Mouse (Mus musculus): Measurements from ENCODE around the gene Olfr1389. TPM values are rescaled to one million over a fixed set of nuclear protein-coding genes. Genes with fewer than 3 reads are reported as not detected.
A peak's percentile ranks its signal among the peaks of the same experiment; 100 is the strongest.
"Not testable (repeated sequence)": the region's sequence is repeated elsewhere in the genome, so short reads cannot be mapped to it uniquely, and the experiment has no call there.

Olfr1389 gene
- total RNA-seq (2021) = not detected

DNA sequence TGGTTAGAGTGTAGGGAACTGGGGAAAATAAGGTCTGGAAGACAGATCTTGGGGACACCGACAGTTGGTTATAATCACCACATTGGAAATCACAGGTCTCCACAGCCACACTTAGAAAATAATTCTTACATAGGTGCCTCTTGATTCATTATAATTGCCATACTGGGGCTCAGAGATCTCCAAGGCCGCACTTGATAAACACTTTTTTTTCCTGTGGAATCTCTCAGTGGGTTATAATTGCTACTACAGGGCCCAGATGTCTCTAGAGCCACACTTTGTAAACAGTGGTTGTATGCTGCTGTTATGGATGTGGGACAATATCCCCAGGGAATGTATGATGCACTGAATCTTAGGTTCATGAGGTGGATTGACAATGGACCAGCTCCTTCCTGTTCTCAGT lies at the start of gene Olfr1389:
Olfr1389 (plus strand) TSS at position 301 of the 400 bp plus-strand sequence.
- DNase-seq = no peak
- intact Hi-C loops (cut with DNase I) = no loop called here

DNA sequence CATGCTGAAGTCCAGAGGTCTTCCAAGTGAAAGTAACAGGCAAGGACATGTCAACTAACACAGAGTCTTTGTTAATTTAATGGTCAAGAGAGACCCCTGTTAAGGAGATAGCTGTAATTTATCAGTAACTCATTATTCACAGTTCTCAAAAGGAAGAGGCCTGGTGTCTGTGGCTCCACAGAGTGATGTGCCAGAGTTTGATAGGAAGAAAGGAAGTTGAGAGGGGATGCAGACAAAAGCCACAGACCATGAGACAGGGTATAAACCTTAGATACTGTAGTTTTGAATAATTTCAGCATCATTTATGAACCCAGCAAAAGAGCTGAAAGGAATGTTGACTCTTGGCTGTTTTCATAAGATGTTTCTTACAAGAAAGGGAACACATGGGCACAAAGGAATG lies 39.7 kb upstream of the Olfr1389 start:
- intact Hi-C loops (cut with DNase I) = no loop called here

DNA sequence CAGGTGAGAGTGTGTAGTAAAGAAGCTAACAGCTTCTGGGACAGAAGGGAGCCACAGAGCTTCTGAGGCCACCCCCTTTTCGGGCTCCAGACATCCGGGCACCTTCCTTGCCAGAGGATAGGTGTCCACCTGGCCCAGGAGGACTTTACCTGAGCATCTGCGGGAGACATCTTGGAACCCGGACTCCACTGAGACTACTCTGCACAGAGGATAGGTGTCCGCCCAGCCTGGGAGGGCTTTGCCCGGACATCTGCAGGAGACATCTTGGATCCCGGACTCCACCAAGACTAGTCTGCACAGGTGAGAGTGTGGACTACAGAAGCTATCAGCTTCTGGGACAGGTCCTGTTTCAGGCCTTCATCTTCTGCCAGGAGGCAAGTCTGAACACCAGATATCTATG lies 36.7 kb upstream of the Olfr1389 start:
- DNase-seq; intact Hi-C loops (cut with DNase I): not testable (repeated sequence)

More for the DNA sequence above, 39.7 kb upstream of the Olfr1389 start:
- no peak for DNase-seq

DNA sequence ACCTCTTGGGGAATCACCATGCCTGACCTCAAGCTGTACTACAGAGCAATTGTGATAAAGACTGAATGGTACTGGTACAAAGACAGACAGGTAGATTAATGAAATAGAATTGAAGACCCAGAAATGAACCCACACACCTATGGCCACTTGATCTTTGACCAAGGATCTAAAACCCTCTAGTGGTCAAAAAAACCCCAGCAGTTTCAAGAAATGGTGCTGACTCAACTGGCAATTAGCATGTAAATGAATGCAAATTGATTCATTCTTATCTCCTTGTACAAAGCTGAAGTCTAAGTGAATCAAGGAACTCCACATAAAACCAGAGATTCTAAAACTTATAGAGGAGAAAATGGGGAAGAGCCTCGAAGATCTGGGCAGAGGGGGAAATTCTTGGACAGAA lies 30.2 kb upstream of the Olfr1389 start:
- intact Hi-C loops (cut with DNase I) = not testable (repeated sequence)

DNA sequence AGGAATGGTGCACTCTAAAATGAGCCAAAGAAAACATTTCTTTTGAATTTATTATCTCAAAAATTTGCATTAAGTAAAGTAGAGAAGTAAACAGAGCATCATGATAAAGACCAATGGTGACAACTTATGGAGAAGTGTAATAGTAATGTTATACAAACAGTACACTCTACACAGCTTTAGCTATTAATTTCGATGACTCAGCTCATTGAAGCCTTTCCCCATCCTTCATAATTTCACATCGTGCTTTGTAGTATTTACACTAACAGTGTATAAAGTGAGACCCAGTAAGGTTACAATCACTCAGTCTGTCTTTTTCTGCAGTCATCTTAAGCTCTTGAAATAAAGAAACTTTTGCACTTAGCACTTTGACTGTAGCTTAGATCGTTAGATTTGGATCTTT lies 16.1 kb upstream of the Olfr1389 start:
- intact Hi-C loops (cut with DNase I) = loop anchor here (10.0 kb wide), 1 partner anchor 212 kb away; no protein-coding TSS in a partner anchor

More for the DNA sequence above, 30.2 kb upstream of the Olfr1389 start:
- not testable (repeated sequence) for DNase-seq

DNA sequence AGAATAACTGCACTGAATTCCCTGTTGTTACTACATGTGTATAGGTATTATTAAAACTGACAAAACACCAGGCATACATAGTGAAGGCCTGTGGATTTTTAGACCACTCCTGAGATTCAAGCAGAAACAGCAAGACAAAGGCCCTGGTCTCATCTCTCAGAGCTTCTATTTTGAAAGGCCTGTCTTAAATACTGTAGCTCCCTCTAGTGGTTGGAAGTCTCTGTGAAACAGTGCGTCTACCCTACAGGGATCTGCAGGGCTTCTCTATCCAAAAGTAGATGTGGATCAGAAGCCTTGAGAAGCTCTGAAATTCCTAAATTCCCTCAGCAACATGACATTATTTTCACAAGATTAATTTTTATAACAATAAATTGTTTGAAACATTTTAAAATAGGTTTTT lies 12.3 kb upstream of the Olfr1389 start:
- no peak for DNase-seq
- intact Hi-C loops (cut with DNase I) = no loop called here

More for the DNA sequence above, 16.1 kb upstream of the Olfr1389 start:
- no peak for DNase-seq

DNA sequence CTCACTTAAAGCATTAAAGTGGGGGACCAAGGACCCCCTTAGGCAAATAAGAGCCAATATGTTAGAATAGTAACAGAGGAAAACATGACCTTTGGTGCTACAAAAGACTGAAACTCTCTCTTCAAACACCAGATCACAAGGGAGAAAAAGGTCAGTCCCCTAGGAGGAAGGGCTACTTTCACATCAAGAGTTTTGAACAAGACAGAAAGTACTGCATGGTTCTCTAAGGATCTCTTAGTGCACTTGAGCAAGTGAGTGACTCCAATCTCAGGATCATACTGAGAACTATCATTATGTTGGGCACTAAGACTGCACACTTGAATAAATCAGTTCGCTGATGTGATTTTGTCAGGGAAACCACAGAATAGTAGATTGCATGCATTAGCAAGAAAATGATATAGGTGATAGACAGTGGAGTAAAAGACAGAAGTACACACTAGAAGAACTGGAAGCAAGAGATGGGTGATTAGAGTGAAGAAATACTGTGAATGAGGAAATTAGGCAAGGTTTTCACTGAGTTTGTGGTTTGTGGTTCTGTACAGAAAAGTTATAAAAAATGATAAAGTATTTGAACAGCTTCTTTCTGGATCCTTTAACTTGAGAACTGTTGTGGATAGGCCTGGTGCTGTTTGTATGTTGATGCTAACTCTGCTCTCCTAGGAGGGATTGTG lies 2.5 kb downstream of the Olfr1389 start:
- intact Hi-C loops (cut with DNase I) = no loop called here
- DNase-seq = no peak

DNA sequence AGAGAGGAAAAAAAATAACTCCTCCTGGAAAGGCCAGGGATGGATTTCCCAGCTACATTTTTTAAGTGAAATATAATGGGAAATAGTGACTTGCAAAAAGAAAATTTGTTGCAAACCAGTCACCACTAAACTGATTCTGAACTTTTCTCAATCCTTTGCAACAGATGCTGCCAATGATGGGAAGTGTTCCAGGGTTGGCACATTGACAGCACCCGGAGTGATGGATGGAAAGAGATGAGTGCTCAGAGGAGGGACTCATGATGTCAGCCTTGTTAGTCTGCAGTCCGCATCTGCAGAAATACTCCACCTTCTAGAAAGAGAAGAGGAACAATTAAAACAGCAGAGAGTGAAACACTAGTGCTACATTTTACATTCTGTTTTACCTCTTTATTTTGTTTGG lies 6.8 kb downstream of the Olfr1389 start:
- no peak for DNase-seq
- intact Hi-C loops (cut with DNase I) = no loop called here

DNA sequence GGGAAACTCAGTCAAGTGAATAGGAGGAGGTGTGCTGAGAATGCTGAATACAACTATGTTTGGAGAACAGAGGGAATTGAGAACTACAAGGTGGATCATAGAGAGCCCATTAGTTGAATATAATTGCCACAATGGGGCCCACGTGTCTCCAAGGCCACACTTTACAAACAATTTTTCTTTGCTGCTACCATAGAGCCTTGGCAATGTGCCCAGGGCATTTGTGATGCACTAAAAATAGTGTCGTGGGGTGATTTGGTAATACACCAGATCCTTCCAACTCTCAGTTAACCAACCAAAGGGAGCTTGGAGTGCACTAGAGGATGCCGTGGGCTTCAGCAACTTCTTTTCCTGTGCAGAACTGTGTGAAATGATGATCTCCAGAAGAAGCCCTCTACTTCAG lies 13.5 kb downstream of the Olfr1389 start, which contains the start of gene Olfr1388:
Olfr1388 (plus strand) TSS at position 214 of the 400 bp plus-strand sequence.
- DNase-seq = peak; percentile 9 to 23
- intact Hi-C loops (cut with DNase I) = no loop called here

DNA sequence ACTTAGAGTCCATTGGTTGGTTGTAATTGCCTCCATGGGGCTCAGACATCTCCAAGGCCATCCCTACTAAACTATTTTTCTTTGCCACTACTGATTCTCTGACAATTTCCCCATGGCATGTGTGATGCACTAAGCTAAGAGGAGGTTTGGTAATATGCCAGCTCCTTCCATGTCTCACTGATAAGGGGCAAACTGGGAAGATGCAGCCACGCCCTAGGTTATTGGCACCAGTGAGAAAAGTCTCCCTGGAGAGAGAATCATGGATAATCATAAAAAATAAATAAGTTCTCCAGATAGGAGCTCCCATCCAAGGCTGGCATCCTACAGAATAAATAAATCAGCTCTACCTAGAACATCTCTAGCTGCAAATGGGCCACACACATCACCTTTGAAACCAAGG lies 32.2 kb downstream of the Olfr1389 start, which contains the start of gene Olfr1387:
Olfr1387 (plus strand) TSS at position 301 of the 400 bp plus-strand sequence.
- DNase-seq = no peak
- intact Hi-C loops (cut with DNase I) = no loop called here

DNA sequence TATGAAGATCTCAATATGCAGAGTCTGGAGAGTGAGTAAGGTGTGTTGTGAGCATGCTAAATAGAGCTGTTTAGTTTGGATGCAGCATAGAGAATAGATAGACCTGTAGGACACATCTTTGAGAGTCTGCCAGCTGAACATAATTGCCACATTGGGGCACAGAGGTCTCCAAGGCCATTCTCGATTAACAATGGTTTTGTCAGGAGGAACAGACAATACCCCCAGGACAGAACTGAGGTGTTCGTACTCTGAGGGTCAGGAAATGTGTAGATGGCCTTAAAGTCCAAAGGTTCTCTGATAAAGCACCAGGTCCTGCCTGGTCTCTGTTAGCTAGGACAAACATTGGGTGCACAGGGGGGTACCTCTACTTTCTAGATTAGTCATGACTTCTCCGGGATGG lies 41.9 kb downstream of the Olfr1389 start, which contains the start of gene Olfr1386:
Olfr1386 (plus strand) TSS at position 301 of the 400 bp plus-strand sequence.
- DNase-seq; intact Hi-C loops (cut with DNase I): not testable (repeated sequence)

Other genes with a start within 250 kb of the Olfr1389 start
- gene Btnl9, start 235.9 kb upstream of the Olfr1389 start, total RNA-seq (2021) = 10 to 100 TPM; 34.7 to 38.5 TPM
- 10 to 100 TPM; 25.8 to 26.8 TPM for gene Zfp62, start 219.8 kb upstream of the Olfr1389 start, total RNA-seq (2021)
- gene Mgat1, start 178.9 kb upstream of the Olfr1389 start, total RNA-seq (2021) = 10 to 100 TPM; 64.7 to 66.9 TPM
- under 1 TPM in 1 of 2 experiments, not detected in 1; 0.19 TPM for gene Olfr1393, start 144.8 kb upstream of the Olfr1389 start, total RNA-seq (2021)
- not detected for gene Olfr1392, start 137.8 kb upstream of the Olfr1389 start, total RNA-seq (2021)
- not detected for gene Olfr10, start 118.3 kb upstream of the Olfr1389 start, total RNA-seq (2021)
- not detected for gene Olfr1391, start 100.3 kb upstream of the Olfr1389 start, total RNA-seq (2021)
- not detected for gene Olfr1390, start 87.9 kb upstream of the Olfr1389 start, total RNA-seq (2021)
- under 1 TPM in 1 of 2 experiments, not detected in 1; 0.22 TPM for gene Olfr1388, start 13.6 kb downstream of the Olfr1389 start, total RNA-seq (2021)
- under 1 TPM; 0.08 to 0.27 TPM for gene Olfr1387, start 32.3 kb downstream of the Olfr1389 start, total RNA-seq (2021)
- gene Olfr1386, start 42.0 kb downstream of the Olfr1389 start, total RNA-seq (2021) = not detected
- not detected for gene Olfr1385, start 66.0 kb downstream of the Olfr1389 start, total RNA-seq (2021)
- gene Olfr1384, start 83.7 kb downstream of the Olfr1389 start, total RNA-seq (2021) = under 1 TPM in 1 of 2 experiments, not detected in 1; 0.31 TPM
- under 1 TPM in 1 of 2 experiments, not detected in 1; 0.69 TPM for gene Olfr1383, start 96.6 kb downstream of the Olfr1389 start, total RNA-seq (2021)
- gene Olfr1382, start 105.2 kb downstream of the Olfr1389 start, total RNA-seq (2021) = not detected
- gene Olfr1381, start 120.4 kb downstream of the Olfr1389 start, total RNA-seq (2021) = not detected
- gene Olfr1380, start 133.8 kb downstream of the Olfr1389 start, total RNA-seq (2021) = not detected
- gene Flt4, start 186.2 kb downstream of the Olfr1389 start, total RNA-seq (2021) = 10 to 100 TPM; 10.3 to 11.6 TPM
- 1 to 10 TPM in 1 of 2 experiments, not detected in 1; 1.2 TPM for gene Scgb3a1, start 240.5 kb downstream of the Olfr1389 start, total RNA-seq (2021)

Data from heart, postnatal 36 days (tissue).